Mouse (Mus musculus) right cerebral cortex, postnatal 25 days (tissue): ENCODE measurements around the gene C1qtnf3.

Experiments
- DNase-seq: peaks from one replicate; pipeline ENCODE4 v3.0.0; 2022

Gene C1qtnf3

GRCm38 (mm10) chr15:10951951-10952759 is at the start of gene C1qtnf3:
Gene C1qtnf3, plus strand, starts transcription at chr15:10952332.
- DNase-seq, result no peak

- no peak for DNase-seq
Measured at GRCm38 (mm10) chr15:10902360-10902759, 49.8 kb upstream of the C1qtnf3 start.

GRCm38 (mm10) chr15:10916611-10917311 is 35.4 kb upstream of the C1qtnf3 start:
- no peak for DNase-seq

- DNase-seq, result no peak
Measured at GRCm38 (mm10) chr15:10917312-10917660, 34.8 kb upstream of the C1qtnf3 start.

GRCm38 (mm10) chr15:10920212-10920611 is 31.9 kb upstream of the C1qtnf3 start:
- DNase-seq, result no peak

- DNase-seq, result no peak
Measured at GRCm38 (mm10) chr15:10921064-10921463, 31.1 kb upstream of the C1qtnf3 start.

- DNase-seq, result no peak
Measured at GRCm38 (mm10) chr15:10922061-10922460, 30.1 kb upstream of the C1qtnf3 start.

- no peak for DNase-seq
Measured at GRCm38 (mm10) chr15:10922570-10922969, 29.6 kb upstream of the C1qtnf3 start.

- no peak for DNase-seq
Measured at GRCm38 (mm10) chr15:10923076-10923995, 28.8 kb upstream of the C1qtnf3 start.

GRCm38 (mm10) chr15:10927325-10927724 is 24.8 kb upstream of the C1qtnf3 start:
- DNase-seq, result no peak

- DNase-seq, result no peak
Measured at GRCm38 (mm10) chr15:10928633-10929270, 23.4 kb upstream of the C1qtnf3 start.

- no peak for DNase-seq
Measured at GRCm38 (mm10) chr15:10933930-10934329, 18.2 kb upstream of the C1qtnf3 start.

- no peak for DNase-seq
Measured at GRCm38 (mm10) chr15:10940148-10941108, 11.7 kb upstream of the C1qtnf3 start.

- DNase-seq, result no peak
Measured at GRCm38 (mm10) chr15:10941901-10942300, 10.2 kb upstream of the C1qtnf3 start.

- DNase-seq, result no peak
Measured at GRCm38 (mm10) chr15:10947852-10948251, 4.3 kb upstream of the C1qtnf3 start.

- no peak for DNase-seq
Measured at GRCm38 (mm10) chr15:10952760-10953305, 701 bp downstream of the C1qtnf3 start.

- no peak for DNase-seq
Measured at GRCm38 (mm10) chr15:10953465-10953864, 1.3 kb downstream of the C1qtnf3 start.

- no peak for DNase-seq
Measured at GRCm38 (mm10) chr15:10954381-10955016, 2.4 kb downstream of the C1qtnf3 start.

- no peak for DNase-seq
Measured at GRCm38 (mm10) chr15:10955156-10955555, 3.0 kb downstream of the C1qtnf3 start.

- no peak for DNase-seq
Measured at GRCm38 (mm10) chr15:10956706-10957105, 4.6 kb downstream of the C1qtnf3 start.
